Mouse (Mus musculus): ENCODE data around the gene Lgmn.

DNA sequence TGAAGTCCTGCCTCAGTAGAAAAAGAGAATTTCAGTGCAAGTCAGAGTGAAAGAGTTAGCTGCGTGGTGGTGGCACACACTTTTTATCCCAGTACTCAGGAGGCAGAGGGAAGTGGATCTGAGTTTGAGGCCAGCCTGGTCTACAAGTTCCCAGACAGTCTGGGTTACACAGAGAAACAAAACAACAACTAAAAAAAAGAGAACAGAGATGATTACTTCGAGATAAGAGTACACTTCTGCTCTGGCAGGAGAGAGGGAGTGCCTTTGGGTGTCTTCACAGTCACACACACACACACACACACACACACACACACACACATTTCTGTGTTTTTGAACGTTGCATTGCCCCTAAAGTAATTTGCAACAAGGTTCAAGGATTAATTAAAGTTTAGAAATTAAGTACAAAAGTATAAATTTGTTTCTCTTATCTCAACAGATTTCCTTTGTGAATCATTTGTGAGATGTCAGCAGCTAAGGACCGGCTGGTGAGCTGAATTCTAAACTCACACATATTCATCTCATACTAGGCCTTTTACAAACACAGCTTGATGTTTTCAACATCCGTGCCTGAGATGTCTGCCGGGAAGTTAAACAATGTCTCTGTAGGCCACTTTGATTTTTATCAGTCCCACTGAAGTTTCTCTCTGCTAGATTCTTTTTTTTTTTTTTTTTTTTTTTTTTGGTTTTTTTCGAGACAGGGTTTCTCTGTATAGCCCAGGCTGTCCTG lies 17.0 kb upstream of the Lgmn start:
- TF ChIP-seq POLR2A (IDR thresholded peaks at IDR 0.05; ENCODE audit: control insufficient read depth in 1 of 2, insufficient read depth in 1 of 2, low read depth in 1 of 2, low read length in 2 of 2, poor library complexity in 1 of 2) (no peak), CTCF (IDR thresholded peaks at IDR 0.05 in 2 of 3, conservative IDR thresholded peaks at IDR 0.05 in 1 of 3; ENCODE audit: control insufficient read depth in 1 of 3, insufficient read depth in 1 of 3, low read depth in 2 of 3, low read length in 3 of 3, poor library complexity in 1 of 3, severe bottlenecking in 1 of 3) (no peak), RAD21 (IDR thresholded peaks at IDR 0.05; ENCODE audit: low read depth, low read length) (no peak), EP300 (IDR thresholded peaks at IDR 0.05; ENCODE audit: low read depth in 1 of 2, low read length in 2 of 2) (no peak), USF2 (IDR thresholded peaks at IDR 0.05; ENCODE audit: borderline replicate concordance in 1 of 2, insufficient read depth in 1 of 2, low read depth in 1 of 2, low read length in 2 of 2) (no peak), POLR2AphosphoS2 (IDR thresholded peaks at IDR 0.05; ENCODE audit: low read length) (no peak), ZC3H11A (IDR thresholded peaks at IDR 0.05; ENCODE audit: low read depth, low read length) (no peak), ZKSCAN1 (IDR thresholded peaks at IDR 0.05; ENCODE audit: low read depth, low read length) (no peak), USF1 (IDR thresholded peaks at IDR 0.05; ENCODE audit: low read depth, low read length) (no peak), UBTF (IDR thresholded peaks at IDR 0.05; ENCODE audit: borderline replicate concordance, insufficient read depth, low read depth, low read length) (no peak), CHD1 (IDR thresholded peaks at IDR 0.05; ENCODE audit: low read depth, low read length) (no peak), ZNF384 (IDR thresholded peaks at IDR 0.05; ENCODE audit: low read depth, low read length) (peak; percentile 78), MAX (IDR thresholded peaks at IDR 0.05; ENCODE audit: low read length) (no peak)

Measured in MEL (cell line).